Mouse (Mus musculus) neural tube, embryonic 12.5 days (tissue): ENCODE measurements around the gene Tunar. TPM values are rescaled to one million over a fixed set of nuclear protein-coding genes. Genes with fewer than 3 reads are reported as not detected.

Experiments
- ATAC-seq: fragments of 200-750 bp; cut with Nextera tagmentation; 2 replicates; pipeline ENCODE4 v1.8.0; 2017; ENCODE audit warnings: low read depth, mild to moderate bottlenecking, moderate TSS enrichment, moderate library complexity; ENCODE audit not compliant: low FRiP score
- H3K27ac ChIP-seq: fragments of 300-500 bp; sonication (generic); 2 replicates; pipeline ENCODE4 v1.5.1; 2016
- H3K27me3 ChIP-seq: fragments of 300-500 bp; sonication (generic); replicated peaks from 2 replicates; pipeline ENCODE4 v1.6.1; 2016; ENCODE audit warnings: mild to moderate bottlenecking
- H3K36me3 ChIP-seq: fragments of 300-500 bp; sonication (generic); 2 replicates; pipeline ENCODE4 v1.6.1; 2016; ENCODE audit warnings: mild to moderate bottlenecking
- H3K4me1 ChIP-seq: fragments of 300-500 bp; sonication (generic); 2 replicates; pipeline ENCODE4 v1.6.1; 2016
- H3K4me2 ChIP-seq: fragments of 300-500 bp; sonication (generic); replicated peaks from 2 replicates; pipeline ENCODE4 v1.6.1; 2016; ENCODE audit warnings: mild to moderate bottlenecking
- H3K4me3 ChIP-seq: fragments of 300-500 bp; sonication (generic); 2 replicates; pipeline ENCODE4 v1.5.1; 2016
- H3K9ac ChIP-seq: fragments of 300-500 bp; sonication (generic); 2 replicates; pipeline ENCODE4 v1.6.1; 2016; ENCODE audit warnings: mild to moderate bottlenecking
- H3K9me3 ChIP-seq: fragments of 300-500 bp; sonication (generic); 2 replicates; pipeline ENCODE4 v1.6.1; 2016; ENCODE audit warnings: mild to moderate bottlenecking
- WGBS: fragments of 180-500 bp; shearing (Covaris S2); methylation state at CpG from one replicate; pipeline ENCODE4 v1.1.7; 2016; 5-methylcytosine and 5-hydroxymethylcytosine counted together
- polyA plus RNA-seq: library from polyadenylated mRNA; unstranded; fragments of >200 nt; fragmentation: Nextera tagmentation; extraction: Ambion mirVana; gene quantifications from 2 replicates; pipeline ENCODE4 v1.2.1, GENCODE M21; 2016

The Tunar gene
- polyA plus RNA-seq, 1 experiment from 2014 or later = 2.5 TPM

DNA sequence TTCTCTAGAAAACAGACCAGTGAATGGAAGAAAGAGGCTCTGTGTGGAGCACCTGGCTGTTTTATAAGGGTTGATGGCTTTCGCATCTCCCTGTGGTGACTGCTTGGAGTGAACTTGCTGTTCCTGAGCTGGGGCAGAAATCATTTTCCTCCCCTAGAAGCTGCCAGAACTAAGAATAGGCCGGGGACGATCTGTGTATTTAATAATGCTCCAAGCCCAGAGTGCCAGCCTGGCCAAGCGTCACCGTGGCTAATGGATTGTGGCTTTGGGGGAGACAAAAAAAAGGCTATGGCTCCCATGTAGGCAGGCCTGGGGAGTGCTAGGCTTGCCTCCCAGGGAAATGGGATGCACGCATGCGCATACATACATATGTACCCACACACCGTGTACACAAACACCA is 80.2 kb downstream of the Tunar start:
- no peak overlapping the region for H3K27ac ChIP-seq
- H3K9me3 ChIP-seq = no peaks in the 10 kb centered on the region
- H3K27me3 ChIP-seq = no peaks in the 10 kb centered on the region
- H3K9ac ChIP-seq = no peak overlapping the region
- WGBS = 79% methylated on average over 8 of the region's 8 CpGs
- no peaks in the 10 kb centered on the region for H3K4me1 ChIP-seq
- H3K36me3 ChIP-seq = no peaks in the 10 kb centered on the region
- H3K4me2 ChIP-seq = no peak overlapping the region
- no peak overlapping the region for H3K4me3 ChIP-seq
- ATAC-seq = no peak

DNA sequence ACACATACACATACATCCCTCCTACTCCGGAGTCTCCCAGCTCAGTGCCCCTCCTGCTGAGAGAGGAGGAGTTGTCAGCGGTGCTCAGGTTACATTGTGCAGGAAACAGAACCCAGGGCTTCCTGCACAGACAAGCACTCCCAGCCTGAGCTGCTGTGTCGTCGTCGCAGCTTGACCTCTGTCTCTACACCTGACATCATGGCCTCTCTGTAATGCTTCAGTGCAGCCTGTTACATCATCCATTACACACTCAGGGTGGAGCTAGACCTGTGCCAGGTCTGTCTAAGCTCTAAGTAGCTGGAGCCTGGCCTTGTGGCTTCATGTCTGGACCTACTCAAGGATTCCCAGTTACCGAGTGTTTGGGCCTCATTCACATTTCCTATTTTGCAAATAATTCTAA is 86.8 kb downstream of the Tunar start:
- H3K36me3 ChIP-seq = no peaks in the 10 kb centered on the region
- no peak overlapping the region for H3K4me3 ChIP-seq
- no peaks in the 10 kb centered on the region for H3K9me3 ChIP-seq
- H3K9ac ChIP-seq = no peak overlapping the region
- no peak overlapping the region for H3K27ac ChIP-seq
- no peaks in the 10 kb centered on the region for H3K4me1 ChIP-seq
- no peak overlapping the region for H3K4me2 ChIP-seq
- no peaks in the 10 kb centered on the region for H3K27me3 ChIP-seq
- WGBS = 52% methylated on average over 6 of the region's 6 CpGs
- no peak for ATAC-seq

GRCm38 (mm10) chr12:105426541-105426940 is 92.9 kb downstream of the Tunar start:
- Histone ChIP-seq H3K9ac (no peak overlapping the region), H3K4me3 (no peak overlapping the region), H3K36me3 (no peaks in the 10 kb centered on the region), H3K9me3 (no peaks in the 10 kb centered on the region), H3K4me1 (no peaks in the 10 kb centered on the region), H3K4me2 (no peak overlapping the region), H3K27ac (no peak overlapping the region), H3K27me3 (no peaks in the 10 kb centered on the region)
- WGBS = 85% methylated on average over 7 of the region's 7 CpGs
- ATAC-seq = no peak

GRCm38 (mm10) chr12:105427039-105427757 is 93.5 kb downstream of the Tunar start:
- H3K4me2 ChIP-seq = 0 out of 2 replicates have a peak overlapping the region, but pooled peaks have one; percentile 10
- no peak for ATAC-seq
- H3K9me3 ChIP-seq = no peaks in the 10 kb centered on the region
- 28% methylated on average over 10 of the region's 10 CpGs for WGBS
- H3K4me1 ChIP-seq = no peaks in the 10 kb centered on the region
- no peak overlapping the region for H3K27ac ChIP-seq
- H3K9ac ChIP-seq = no peak overlapping the region
- H3K36me3 ChIP-seq = no peaks in the 10 kb centered on the region
- no peaks in the 10 kb centered on the region for H3K27me3 ChIP-seq
- H3K4me3 ChIP-seq = no peak overlapping the region

GRCm38 (mm10) chr12:105431872-105432271 is 98.2 kb downstream of the Tunar start:
- Histone ChIP-seq H3K9me3 (no peaks in the 10 kb centered on the region), H3K27me3 (no peaks in the 10 kb centered on the region), H3K9ac (no peak overlapping the region), H3K36me3 (no peaks in the 10 kb centered on the region), H3K4me3 (no peak overlapping the region), H3K27ac (no peak overlapping the region), H3K4me1 (no peaks in the 10 kb centered on the region), H3K4me2 (no peak overlapping the region)
- WGBS = 63% methylated on average over 3 of the region's 3 CpGs
- no peak for ATAC-seq

- WGBS = 79% methylated on average over 3 of the region's 3 CpGs
- Histone ChIP-seq H3K4me1 (no peaks in the 10 kb centered on the region), H3K27me3 (no peaks in the 10 kb centered on the region), H3K4me2 (no peak overlapping the region), H3K9me3 (no peaks in the 10 kb centered on the region), H3K36me3 (no peaks in the 10 kb centered on the region), H3K4me3 (no peak overlapping the region), H3K27ac (no peak overlapping the region), H3K9ac (no peak overlapping the region)
- no peak for ATAC-seq
Measured at GRCm38 (mm10) chr12:105432807-105433206, 99.1 kb downstream of the Tunar start.

Other genes with a start within 250 kb of the Tunar start
- not detected in 2 replicates for gene Tcl1b2, start 187.9 kb upstream of the Tunar start, polyA plus RNA-seq
- not detected in 2 replicates for gene Tcl1b1, start 174.2 kb upstream of the Tunar start, polyA plus RNA-seq
- not detected in 2 replicates for gene Tcl1b5, start 157.5 kb upstream of the Tunar start, polyA plus RNA-seq
- gene Tcl1b3, start 142.8 kb upstream of the Tunar start, polyA plus RNA-seq = not detected in 2 replicates
- gene Tcl1b4, start 131.9 kb upstream of the Tunar start, polyA plus RNA-seq = not detected in 2 replicates
- gene Tcl1, start 111.1 kb upstream of the Tunar start, polyA plus RNA-seq = not detected in 2 replicates
- gene D430019H16Rik, start 120.0 kb downstream of the Tunar start, polyA plus RNA-seq = 6.9 and 8.4 TPM in 2 replicates
- 2.0 and 2.7 TPM in 2 replicates for gene Bdkrb2, start 229.4 kb downstream of the Tunar start, polyA plus RNA-seq